Mouse (Mus musculus) naive thymus-derived CD4-positive, alpha-beta T cell, adult 5 months (primary cell): ENCODE measurements around the gene Slco1a1. TPM values are rescaled to one million over a fixed set of nuclear protein-coding genes. Genes with fewer than 3 reads are reported as not detected.

Experiments
- polyA plus RNA-seq: library from polyadenylated mRNA; unstranded; fragments of 100-300 nt; shearing (Covaris generic); gene quantifications from one replicate; pipeline ENCODE4 v1.2.1, GENCODE M21; 2017

Slco1a1 gene
- not detected for polyA plus RNA-seq

GRCm38 (mm10) chr6:141946862-141947261 is at the start of gene Slco1a1:
Gene Slco1a1 (minus strand): TSS chr6:141946962.

Other genes starting within 250 kb of the Slco1a1 start
- not detected for gene Gm5724, start 173.2 kb downstream of the Slco1a1 start, polyA plus RNA-seq
- 0.27 TPM for gene Slco1a4, start 90.8 kb downstream of the Slco1a1 start, polyA plus RNA-seq
- not detected for gene Gm6614, start 64.5 kb upstream of the Slco1a1 start, polyA plus RNA-seq